Mouse (Mus musculus): ENCODE measurements around the gene Gm49380. TPM values are rescaled to one million over a fixed set of nuclear protein-coding genes. Genes with fewer than 3 reads are reported as not detected.

Gene Gm49380
- total and polyA plus RNA-seq, 3 experiments = 0.24 TPM; not detected in 2

DNA sequence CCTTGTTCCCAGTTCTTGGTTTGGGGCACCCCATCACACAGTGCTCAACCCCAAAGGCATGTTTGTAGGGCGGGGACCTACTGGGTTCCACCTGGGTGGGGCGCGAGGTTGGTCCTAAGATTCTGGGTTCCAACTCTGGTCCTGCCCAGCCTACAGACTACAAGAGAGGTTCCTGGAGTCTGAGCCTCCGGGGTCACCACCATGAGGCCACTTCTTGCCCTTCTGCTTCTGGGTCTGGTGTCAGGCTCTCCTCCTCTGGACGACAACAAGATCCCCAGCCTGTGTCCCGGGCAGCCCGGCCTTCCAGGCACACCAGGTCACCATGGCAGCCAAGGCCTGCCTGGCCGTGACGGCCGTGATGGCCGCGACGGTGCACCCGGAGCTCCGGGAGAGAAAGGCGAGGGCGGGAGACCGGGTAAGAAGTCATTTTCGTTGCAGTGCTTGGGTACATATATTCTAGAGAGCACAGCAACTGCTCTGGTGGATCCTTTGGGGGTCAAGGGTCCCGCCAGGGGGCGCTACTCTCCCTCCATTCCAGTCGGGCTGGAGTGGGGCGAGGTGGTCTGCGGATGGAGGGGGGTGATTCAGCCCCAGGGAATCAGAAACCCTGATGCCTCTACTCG, 5.6 kb downstream of the Gm49380 start:
- Histone ChIP-seq H3K79me2 (ENCODE audit: control insufficient read depth, insufficient read depth, low read length, poor library complexity) (peaks cover 45% of the 10 kb centered on the region), H3K27ac (ENCODE audit: control insufficient read depth, low read depth, low read length) (no peak overlapping the region), H3K27me3 (ENCODE audit: control insufficient read depth in 1 of 2, insufficient read depth in 2 of 2, low read length in 2 of 2) (no peaks in the 10 kb centered on the region), H3K4me1 (ENCODE audit: control insufficient read depth in 1 of 2, insufficient read depth in 2 of 2, low read length in 2 of 2) (peaks cover 0 to 16% of the 10 kb centered on the region in 2 experiments; a peak in 3 of 4 replicates), H3K9ac (ENCODE audit: control insufficient read depth, low read depth, low read length, poor library complexity, severe bottlenecking) (no peak overlapping the region), H3K9me3 (replicated peaks; ENCODE audit: insufficient read depth, low read length) (no peaks in the 10 kb centered on the region), H3K36me3 (ENCODE audit: control insufficient read depth in 1 of 2, insufficient read depth in 2 of 2, low read length in 2 of 2) (peaks cover 0 to 8% of the 10 kb centered on the region in 2 experiments; a peak in 3 of 4 replicates), H3K4me3 (ENCODE audit: control insufficient read depth in 1 of 2, insufficient read depth in 1 of 2, low read depth in 2 of 2, low read length in 2 of 2) (no peak overlapping the region)
- no peak for DNase-seq (ENCODE audit: low read depth, low spot score)
- TF ChIP-seq MAFK (IDR thresholded peaks at IDR 0.05; ENCODE audit: borderline replicate concordance, low read depth, low read length) (no peak), ELF1 (IDR thresholded peaks at IDR 0.05; ENCODE audit: low read depth, low read length) (no peak), CTCF (IDR thresholded peaks at IDR 0.05 in 2 of 3, conservative IDR thresholded peaks at IDR 0.05 in 1 of 3; ENCODE audit: control insufficient read depth in 1 of 3, insufficient read depth in 1 of 3, low read depth in 2 of 3, low read length in 3 of 3, poor library complexity in 1 of 3, severe bottlenecking in 1 of 3) (peak; percentile 26 to 73 (median 47); a peak in 5 of 6 replicates), MXI1 (IDR thresholded peaks at IDR 0.05; ENCODE audit: low read depth, low read length) (no peak)

DNA sequence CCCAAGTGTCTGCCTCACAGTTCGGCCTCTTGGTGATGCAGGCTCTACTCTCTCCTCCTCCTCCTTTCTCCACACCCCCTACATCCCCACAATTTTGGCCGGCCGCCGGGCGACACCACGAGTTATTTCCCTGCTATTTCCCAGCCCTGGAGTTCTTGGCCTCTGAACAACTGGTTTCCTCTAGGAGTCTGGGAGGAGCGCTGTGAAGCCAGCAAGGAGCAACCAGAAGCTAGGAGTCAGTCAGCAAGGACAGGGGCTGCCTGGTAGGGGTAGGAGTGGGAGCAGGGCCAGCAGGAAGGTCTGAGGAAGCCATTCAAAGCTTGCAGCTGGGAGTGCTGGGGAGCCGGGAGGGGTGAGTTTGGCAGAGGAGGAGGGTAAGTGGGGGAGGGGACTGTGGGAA, 6.2 kb downstream of the Gm49380 start, which contains the start of gene C1qtnf5:
Gene C1qtnf5, plus strand, starts transcription at position 136 of the 400 bp plus-strand sequence.
- no peak within 1 kb of the TSS for H3K9ac ChIP-seq (ENCODE audit: control insufficient read depth, low read depth, low read length, poor library complexity, severe bottlenecking)

GRCm38 (mm10) chr9:44106596-44106995, 6.7 kb downstream of the Gm49380 start:
- Histone ChIP-seq H3K27me3 (ENCODE audit: control insufficient read depth in 1 of 2, insufficient read depth in 2 of 2, low read length in 2 of 2) (no peaks in the 10 kb centered on the region), H3K4me3 (ENCODE audit: control insufficient read depth in 1 of 2, insufficient read depth in 1 of 2, low read depth in 2 of 2, low read length in 2 of 2) (no peak overlapping the region), H3K79me2 (ENCODE audit: control insufficient read depth, insufficient read depth, low read length, poor library complexity) (peaks cover 38% of the 10 kb centered on the region), H3K9me3 (replicated peaks; ENCODE audit: insufficient read depth, low read length) (no peaks in the 10 kb centered on the region), H3K36me3 (ENCODE audit: control insufficient read depth in 1 of 2, insufficient read depth in 2 of 2, low read length in 2 of 2) (peaks cover 0 to 8% of the 10 kb centered on the region in 2 experiments; a peak in 3 of 4 replicates), H3K4me1 (ENCODE audit: control insufficient read depth in 1 of 2, insufficient read depth in 2 of 2, low read length in 2 of 2) (peaks cover 0 to 14% of the 10 kb centered on the region in 2 experiments; a peak in 2 of 4 replicates), H3K9ac (ENCODE audit: control insufficient read depth, low read depth, low read length, poor library complexity, severe bottlenecking) (no peak overlapping the region), H3K27ac (ENCODE audit: control insufficient read depth, low read depth, low read length) (no peak overlapping the region)
- TF ChIP-seq MYB (IDR thresholded peaks at IDR 0.05; ENCODE audit: low read depth, low read length) = no peak
- TF ChIP-seq E2F4 (IDR thresholded peaks at IDR 0.05; ENCODE audit: borderline replicate concordance, low read depth, low read length) = no peak
- no peak for TF ChIP-seq ZKSCAN1 (IDR thresholded peaks at IDR 0.05; ENCODE audit: low read depth, low read length)
- TF ChIP-seq ZC3H11A (IDR thresholded peaks at IDR 0.05; ENCODE audit: low read depth, low read length) = no peak
- no peak for TF ChIP-seq ZMIZ1 (IDR thresholded peaks at IDR 0.05; ENCODE audit: low read depth, low read length)
- DNase-seq (ENCODE audit: low read depth, low spot score) = no peak

More for the DNA sequence above, 6.2 kb downstream of the Gm49380 start, which contains the start of gene C1qtnf5:
- no peak for DNase-seq (ENCODE audit: low read depth, low spot score)
- H3K36me3 ChIP-seq (ENCODE audit: control insufficient read depth in 1 of 2, insufficient read depth in 2 of 2, low read length in 2 of 2) = peaks cover 0 to 8% of the 10 kb centered on the region in 2 experiments; a peak in 3 of 4 replicates
- no peak within 1 kb of the TSS for H3K27ac ChIP-seq (ENCODE audit: control insufficient read depth, low read depth, low read length)
- no peaks in the 10 kb centered on the region for H3K27me3 ChIP-seq (ENCODE audit: control insufficient read depth in 1 of 2, insufficient read depth in 2 of 2, low read length in 2 of 2)
- H3K9me3 ChIP-seq (replicated peaks; ENCODE audit: insufficient read depth, low read length) = no peaks in the 10 kb centered on the region
- H3K4me1 ChIP-seq (ENCODE audit: control insufficient read depth in 1 of 2, insufficient read depth in 2 of 2, low read length in 2 of 2) = peaks cover 0 to 16% of the 10 kb centered on the region in 2 experiments; a peak in 3 of 4 replicates
- H3K79me2 ChIP-seq (ENCODE audit: control insufficient read depth, insufficient read depth, low read length, poor library complexity) = peaks cover 41% of the 10 kb centered on the region
- TF ChIP-seq SMC3 (IDR thresholded peaks at IDR 0.05; ENCODE audit: low read depth, low read length) (no peak), POLR2A (IDR thresholded peaks at IDR 0.05; ENCODE audit: control insufficient read depth in 1 of 2, insufficient read depth in 1 of 2, low read depth in 1 of 2, low read length in 2 of 2, poor library complexity in 1 of 2) (no peak), ZKSCAN1 (IDR thresholded peaks at IDR 0.05; ENCODE audit: low read depth, low read length) (no peak), CHD2 (IDR thresholded peaks at IDR 0.05; ENCODE audit: low read length) (no peak), SIN3A (IDR thresholded peaks at IDR 0.05; ENCODE audit: low read length) (no peak), ETS1 (IDR thresholded peaks at IDR 0.05; ENCODE audit: low read depth, low read length) (no peak), MXI1 (IDR thresholded peaks at IDR 0.05; ENCODE audit: low read depth, low read length) (no peak), NELFE (IDR thresholded peaks at IDR 0.05; ENCODE audit: low read depth, low read length) (no peak), HCFC1 (IDR thresholded peaks at IDR 0.05; ENCODE audit: low read depth, low read length) (no peak), MAFK (IDR thresholded peaks at IDR 0.05; ENCODE audit: borderline replicate concordance, low read depth, low read length) (no peak), KAT2A (conservative IDR thresholded peaks at IDR 0.05; ENCODE audit: low read depth, low read length) (no peak), ELF1 (IDR thresholded peaks at IDR 0.05; ENCODE audit: low read depth, low read length) (no peak), NRF1 (IDR thresholded peaks at IDR 0.05; ENCODE audit: insufficient read depth, low read depth, low read length, poor library complexity, severe bottlenecking) (no peak), E2F4 (IDR thresholded peaks at IDR 0.05; ENCODE audit: borderline replicate concordance, low read depth, low read length) (no peak), MAZ (IDR thresholded peaks at IDR 0.05; ENCODE audit: low read depth, low read length) (no peak), ZMIZ1 (IDR thresholded peaks at IDR 0.05; ENCODE audit: low read depth, low read length) (no peak), JUND (IDR thresholded peaks at IDR 0.05; ENCODE audit: low read depth, low read length) (no peak), MAX (IDR thresholded peaks at IDR 0.05; ENCODE audit: low read length) (no peak), POLR2AphosphoS2 (IDR thresholded peaks at IDR 0.05; ENCODE audit: low read length) (no peak)
- H3K4me3 ChIP-seq (ENCODE audit: control insufficient read depth in 1 of 2, insufficient read depth in 1 of 2, low read depth in 2 of 2, low read length in 2 of 2) = no peak within 1 kb of the TSS
